Mouse (Mus musculus) midbrain, embryonic 10.5 days (tissue): ENCODE measurements at regions not wholly inside any gene's neighbourhood (a gene's known extent, or its start where the extent isn't known, plus 50 kb on each side); places are given as distances from the start of the nearest gene placed in this dataset.

ENCODE experiments used
- DNase-seq: peaks from one replicate; pipeline ENCODE4 v3.0.0-alpha.2; 2017; ENCODE audit warnings: low spot score
- H3K27ac ChIP-seq: fragments of 300-500 bp; sonication (generic); replicated peaks from 2 replicates; pipeline ENCODE4 v1.5.1; 2016; ENCODE audit warnings: mild to moderate bottlenecking
- H3K27me3 ChIP-seq: fragments of 300-500 bp; sonication (generic); 2 replicates; pipeline ENCODE4 v1.6.1; 2016; ENCODE audit warnings: low read depth, mild to moderate bottlenecking; ENCODE audit not compliant: poor library complexity, severe bottlenecking
- H3K36me3 ChIP-seq: fragments of 300-500 bp; sonication (generic); 2 replicates; pipeline ENCODE4 v1.6.1; 2016; ENCODE audit warnings: mild to moderate bottlenecking, moderate library complexity
- H3K4me1 ChIP-seq: fragments of 300-500 bp; sonication (generic); 2 replicates; pipeline ENCODE4 v1.6.1; 2016
- H3K4me3 ChIP-seq: fragments of 300-500 bp; sonication (generic); 2 replicates; pipeline ENCODE4 v1.5.1; 2016; ENCODE audit warnings: mild to moderate bottlenecking, moderate library complexity
- H3K9me3 ChIP-seq: fragments of 300-500 bp; sonication (generic); replicated peaks from 2 replicates; pipeline ENCODE4 v1.6.1; 2016; ENCODE audit warnings: mild to moderate bottlenecking
- WGBS: fragments of 180-500 bp; shearing (Covaris S2); methylation state at CpG from one replicate; pipeline ENCODE4 v1.1.7; 2016; 5-methylcytosine and 5-hydroxymethylcytosine counted together

GRCm38 (mm10) chr11:64579826-64580225, 143.4 kb upstream of the F930015N05Rik start:
- no peak overlapping the region for H3K27ac ChIP-seq
- no peaks in the 10 kb centered on the region for H3K4me1 ChIP-seq
- no peaks in the 10 kb centered on the region for H3K36me3 ChIP-seq
- no peaks in the 10 kb centered on the region for H3K9me3 ChIP-seq
- no peak overlapping the region for H3K4me3 ChIP-seq
- H3K27me3 ChIP-seq, result no peaks in the 10 kb centered on the region
- 85% methylated on average over 3 of the region's 3 CpGs for WGBS
- no peak for DNase-seq

DNA sequence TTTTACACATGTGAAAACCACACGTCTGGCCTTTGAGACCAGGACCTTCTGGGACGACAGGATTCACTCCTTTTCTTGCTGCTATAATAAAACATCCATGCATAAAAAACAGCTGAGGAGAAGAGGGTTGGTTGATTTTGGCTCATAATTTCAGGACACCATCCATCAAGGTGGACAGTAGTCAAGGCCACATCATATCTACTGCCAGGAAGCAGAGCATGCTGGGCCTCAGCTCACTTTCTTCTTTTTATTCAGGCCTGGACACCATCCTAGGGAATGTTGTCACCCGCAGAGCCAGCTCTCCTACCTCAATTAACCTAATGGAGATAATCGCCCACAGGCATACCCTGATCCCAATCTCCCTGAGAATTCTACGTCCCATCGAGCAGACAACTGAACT, 149.6 kb upstream of the F930015N05Rik start:
- no peaks in the 10 kb centered on the region for H3K36me3 ChIP-seq
- 80% methylated on average over 6 of the region's 6 CpGs for WGBS
- H3K27ac ChIP-seq, result no peak overlapping the region
- peaks cover 43% of the 10 kb centered on the region for H3K4me1 ChIP-seq
- no peak overlapping the region for H3K4me3 ChIP-seq
- H3K9me3 ChIP-seq, result no peaks in the 10 kb centered on the region
- H3K27me3 ChIP-seq, result no peaks in the 10 kb centered on the region
- DNase-seq, result no peak

- Histone ChIP-seq H3K4me1 (peaks cover 45% of the 10 kb centered on the region), H3K4me3 (no peak overlapping the region), H3K36me3 (no peaks in the 10 kb centered on the region), H3K9me3 (no peaks in the 10 kb centered on the region), H3K27me3 (no peaks in the 10 kb centered on the region), H3K27ac (peak overlapping the region; percentile 68)
- DNase-seq, result peak; percentile 26
- WGBS, result 48% methylated on average over 7 of the region's 7 CpGs
Observed at GRCm38 (mm10) chr11:64587034-64587710, 150.7 kb upstream of the F930015N05Rik start.

DNA sequence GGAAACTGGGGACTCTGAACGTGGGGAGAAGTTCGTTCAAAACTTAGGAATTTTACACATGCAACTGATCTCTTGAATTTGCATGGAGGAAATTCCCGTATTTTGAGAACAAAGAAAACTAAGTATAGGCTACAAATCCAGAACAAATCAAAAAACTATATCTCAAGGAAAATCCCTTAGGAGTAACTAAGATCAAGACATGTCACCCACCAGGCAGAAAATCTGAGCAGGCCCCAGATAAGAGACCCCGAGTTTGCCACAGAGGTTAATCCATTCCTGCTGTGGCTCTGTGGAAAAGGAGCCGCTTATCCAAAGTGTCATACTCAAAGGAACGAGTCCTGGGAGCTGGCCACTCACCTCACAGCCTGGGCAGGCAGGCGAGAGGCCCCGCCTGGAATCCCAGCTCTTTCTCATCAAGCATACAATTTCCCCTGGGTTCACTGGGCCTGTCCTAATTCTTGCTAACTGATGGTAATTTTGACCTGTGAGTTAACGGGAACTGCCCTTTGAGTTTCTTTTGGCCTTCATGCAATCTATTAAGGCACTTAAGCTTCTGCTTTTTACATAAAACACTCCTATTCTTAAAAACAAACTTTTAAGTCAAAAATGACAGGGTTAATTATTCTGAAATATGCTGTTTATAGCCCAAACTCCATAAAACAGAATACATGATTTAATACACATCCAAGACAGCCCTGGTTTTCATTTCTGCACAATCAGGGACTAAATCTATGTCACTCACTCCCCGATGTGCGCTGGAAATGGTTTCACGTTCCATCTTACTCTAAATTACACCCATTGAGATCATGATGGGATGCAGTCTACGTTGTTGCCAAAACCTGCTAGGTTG, 151.5 kb upstream of the F930015N05Rik start:
- Histone ChIP-seq H3K4me3 (no peak overlapping the region), H3K27me3 (no peaks in the 10 kb centered on the region), H3K27ac (peak overlapping the region; percentile 68), H3K9me3 (no peaks in the 10 kb centered on the region), H3K4me1 (peaks cover 45% of the 10 kb centered on the region), H3K36me3 (no peaks in the 10 kb centered on the region)
- WGBS, result 37% methylated on average over 13 of the region's 13 CpGs
- peak; percentile 74 for DNase-seq

- H3K27ac ChIP-seq, result peak overlapping the region; percentile 68; the same call in 1 of the 2 replicates
- peak; percentile 27 for DNase-seq
Observed at GRCm38 (mm10) chr11:64588601-64588989, 152.1 kb upstream of the F930015N05Rik start.

GRCm38 (mm10) chr11:64589026-64589425, 152.6 kb upstream of the F930015N05Rik start:
- Histone ChIP-seq H3K36me3 (no peaks in the 10 kb centered on the region), H3K4me1 (peaks cover 45% of the 10 kb centered on the region), H3K27ac (peak overlapping the region; percentile 68), H3K9me3 (no peaks in the 10 kb centered on the region), H3K4me3 (no peak overlapping the region), H3K27me3 (no peaks in the 10 kb centered on the region)
- WGBS, result 86% methylated on average over 7 of the region's 7 CpGs
- DNase-seq, result peak; percentile 15

More at GRCm38 (mm10) chr11:64588601-64588989, 152.1 kb upstream of the F930015N05Rik start:
- Histone ChIP-seq H3K9me3 (no peaks in the 10 kb centered on the region), H3K4me1 (peaks cover 45% of the 10 kb centered on the region), H3K4me3 (no peak overlapping the region), H3K36me3 (no peaks in the 10 kb centered on the region), H3K27me3 (no peaks in the 10 kb centered on the region)
- WGBS, result 59% methylated on average over 6 of the region's 6 CpGs

GRCm38 (mm10) chr11:64590091-64590490, 153.6 kb upstream of the F930015N05Rik start:
- WGBS, result 90% methylated on average over 4 of the region's 4 CpGs
- H3K4me1 ChIP-seq, result peaks cover 45% of the 10 kb centered on the region
- H3K27ac ChIP-seq, result no peak overlapping the region
- no peak overlapping the region for H3K4me3 ChIP-seq
- no peaks in the 10 kb centered on the region for H3K36me3 ChIP-seq
- H3K9me3 ChIP-seq, result no peaks in the 10 kb centered on the region
- no peak for DNase-seq
- H3K27me3 ChIP-seq, result 0 out of 2 replicates have a peak, but pooled peaks cover under 1% of the 10 kb centered on the region

DNA sequence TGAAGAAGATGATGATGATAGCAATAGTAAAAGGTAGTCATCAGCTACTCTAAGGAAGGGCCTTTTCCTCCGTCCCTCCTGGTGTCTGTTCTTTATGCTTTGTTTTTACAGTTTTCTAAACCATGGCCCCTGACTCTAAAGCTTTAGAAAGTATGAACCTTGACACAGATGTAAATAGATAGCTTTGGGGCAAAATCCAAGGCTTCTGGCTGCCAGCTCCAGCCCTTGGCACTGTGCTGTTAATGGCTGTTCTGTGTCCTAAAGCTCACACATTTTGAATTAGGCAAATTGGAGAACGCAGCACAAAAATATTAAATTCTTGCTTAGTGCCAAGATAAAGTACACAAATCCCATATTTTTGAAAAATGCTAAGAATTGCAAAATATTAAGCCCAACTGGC, 155.8 kb upstream of the F930015N05Rik start:
- DNase-seq, result no peak
- Histone ChIP-seq H3K36me3 (no peaks in the 10 kb centered on the region), H3K27me3 (peaks cover 8% of the 10 kb centered on the region; the same call in 1 of the 2 replicates), H3K4me1 (peaks cover 37% of the 10 kb centered on the region), H3K27ac (no peak overlapping the region), H3K9me3 (no peaks in the 10 kb centered on the region), H3K4me3 (no peak overlapping the region)
- 90% methylated on average over 2 of the region's 2 CpGs for WGBS

- H3K27me3 ChIP-seq, result peaks cover 8% of the 10 kb centered on the region
- no peak overlapping the region for H3K27ac ChIP-seq
- peaks cover 4% of the 10 kb centered on the region; the same call in 1 of the 2 replicates for H3K9me3 ChIP-seq
- no peaks in the 10 kb centered on the region for H3K36me3 ChIP-seq
- peaks cover 16% of the 10 kb centered on the region for H3K4me1 ChIP-seq
- no peak for DNase-seq
- H3K4me3 ChIP-seq, result no peak overlapping the region
- 63% methylated on average over 4 of the region's 4 CpGs for WGBS
Observed at GRCm38 (mm10) chr11:64597305-64597704, 160.9 kb upstream of the F930015N05Rik start.

GRCm38 (mm10) chr11:64599178-64599577, 162.7 kb upstream of the F930015N05Rik start:
- Histone ChIP-seq H3K4me3 (no peak overlapping the region), H3K27me3 (peaks cover 8% of the 10 kb centered on the region), H3K27ac (no peak overlapping the region), H3K9me3 (peaks cover 4% of the 10 kb centered on the region; the same call in 1 of the 2 replicates), H3K4me1 (peaks cover 16% of the 10 kb centered on the region), H3K36me3 (no peaks in the 10 kb centered on the region)
- no peak for DNase-seq
- WGBS, result 89% methylated on average over 3 of the region's 3 CpGs

- DNase-seq, result no peak
- WGBS, result 80% methylated on average over 10 of the region's 10 CpGs
Observed at GRCm38 (mm10) chr11:64600201-64601102, 164.0 kb upstream of the F930015N05Rik start.

GRCm38 (mm10) chr11:64609043-64609442, 172.6 kb upstream of the F930015N05Rik start:
- no peaks in the 10 kb centered on the region for H3K9me3 ChIP-seq
- no peak overlapping the region for H3K4me3 ChIP-seq
- no peak for DNase-seq
- no peak overlapping the region for H3K27ac ChIP-seq
- 81% methylated on average over 2 of the region's 2 CpGs for WGBS
- H3K36me3 ChIP-seq, result no peaks in the 10 kb centered on the region
- no peaks in the 10 kb centered on the region for H3K27me3 ChIP-seq
- no peaks in the 10 kb centered on the region for H3K4me1 ChIP-seq

More at GRCm38 (mm10) chr11:64600201-64601102, 164.0 kb upstream of the F930015N05Rik start:
- Histone ChIP-seq H3K4me3 (no peak overlapping the region), H3K27me3 (peaks cover 5% of the 10 kb centered on the region), H3K27ac (no peak overlapping the region), H3K36me3 (no peaks in the 10 kb centered on the region), H3K9me3 (peaks cover 4% of the 10 kb centered on the region; the same call in 1 of the 2 replicates), H3K4me1 (peaks cover 16% of the 10 kb centered on the region)
